Mouse (Mus musculus) induced T-regulatory cell, adult 2 months (primary cell): ENCODE measurements at regions not wholly inside any gene's neighbourhood (a gene's known extent, or its start where the extent isn't known, plus 50 kb on each side); places are given as distances from the start of the nearest gene placed in this dataset.

Experiments
- DNase-seq: peaks from one replicate; pipeline ENCODE4 v3.0.0-alpha.2; 2012; ENCODE audit warnings: low read depth

DNA sequence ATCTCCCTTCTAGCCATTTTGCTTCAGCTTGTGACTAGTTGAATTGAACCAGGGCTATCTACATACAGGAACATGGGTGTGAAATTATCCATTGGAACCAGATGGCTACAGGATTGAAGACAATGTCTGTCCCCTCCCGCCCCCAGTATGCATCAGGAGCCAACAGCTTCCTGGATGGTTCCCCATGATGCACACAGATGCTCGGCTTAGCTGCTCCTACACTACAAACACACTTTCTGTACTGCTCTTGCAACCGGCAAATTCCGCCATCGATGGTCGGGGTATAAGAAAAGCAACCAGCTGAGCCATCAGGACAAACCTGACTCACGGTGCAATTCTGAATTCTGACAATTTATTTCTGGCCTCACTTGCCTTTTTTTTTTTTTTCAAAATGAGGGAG is 258.9 kb downstream of the Tle3 start:
- no peak for DNase-seq

DNA sequence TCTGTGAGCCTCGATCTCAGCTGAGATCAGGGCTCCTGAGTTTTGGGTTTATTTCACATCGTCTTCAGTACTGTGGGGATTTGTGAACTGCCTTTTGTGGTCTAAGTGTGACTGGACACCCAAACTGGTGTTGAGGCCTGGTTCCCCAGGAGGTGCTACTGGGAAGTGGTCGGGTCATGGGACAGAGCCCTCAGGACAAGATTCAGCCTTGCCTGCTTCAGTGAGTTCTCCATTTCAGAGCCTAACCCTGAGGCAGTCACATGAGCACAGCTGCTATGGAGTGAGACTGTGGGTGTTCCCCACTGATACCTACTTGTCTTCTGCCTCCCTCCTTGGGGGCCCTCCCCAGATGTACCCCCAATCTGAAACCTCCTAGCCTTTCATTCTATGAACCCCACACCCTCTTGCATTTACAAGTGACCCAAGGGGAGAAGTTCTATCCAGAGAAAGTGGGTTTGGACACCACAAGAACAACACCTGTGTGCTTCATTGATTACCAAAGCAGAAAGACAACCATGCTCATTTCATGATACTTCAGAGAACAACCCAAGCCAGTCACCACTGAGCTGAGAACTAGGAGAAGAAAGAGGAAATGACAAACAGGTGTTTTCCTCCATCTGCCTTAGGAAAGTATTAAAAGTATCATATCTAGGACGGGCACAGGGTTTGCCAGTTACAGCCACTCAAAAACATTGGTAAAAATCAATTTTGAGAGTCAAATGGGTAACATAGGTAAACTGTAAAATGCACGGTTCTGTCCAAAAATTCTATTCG is 255.8 kb downstream of the Tle3 start:
- DNase-seq = no peak

DNA sequence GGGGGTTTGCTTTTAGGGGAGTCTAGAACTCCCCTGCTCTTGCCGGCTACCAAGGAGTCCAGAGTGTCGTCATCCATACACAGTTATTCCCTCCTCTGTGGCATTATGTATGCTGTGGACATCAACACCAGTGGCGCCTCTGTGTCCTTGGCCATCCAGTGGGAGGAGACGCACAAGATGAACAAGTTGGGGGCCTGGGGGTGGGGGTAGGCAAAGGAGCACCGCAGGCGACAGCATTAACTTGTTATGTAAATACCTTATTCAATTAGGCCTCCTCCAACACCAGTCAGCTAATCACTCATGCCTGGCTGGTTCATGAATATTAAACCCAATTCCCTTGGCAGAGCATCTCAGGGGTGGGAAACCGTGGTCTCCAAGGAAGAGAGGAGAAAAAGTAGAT is 250.8 kb downstream of the Tle3 start:
- DNase-seq = no peak

DNA sequence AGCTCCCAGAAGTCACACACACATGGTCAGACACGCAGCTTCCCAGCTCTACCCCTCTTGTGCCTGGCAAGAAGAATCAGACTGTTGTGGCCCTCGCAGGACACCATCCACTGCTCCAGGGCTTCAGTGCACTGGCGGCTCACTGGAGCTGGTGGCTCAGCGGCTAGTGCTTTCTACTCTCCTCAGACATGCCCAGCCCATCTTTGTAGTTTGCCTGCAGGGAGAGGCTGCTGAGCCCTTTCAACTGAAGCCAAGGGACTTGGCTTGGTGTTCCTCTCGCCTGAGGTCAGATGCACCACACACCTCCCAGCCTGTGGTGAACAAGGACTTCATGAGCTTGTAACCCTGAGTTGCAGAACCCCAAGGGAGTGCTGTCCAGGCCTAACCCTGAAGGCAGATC is 249.8 kb downstream of the Tle3 start:
- DNase-seq = no peak

DNA sequence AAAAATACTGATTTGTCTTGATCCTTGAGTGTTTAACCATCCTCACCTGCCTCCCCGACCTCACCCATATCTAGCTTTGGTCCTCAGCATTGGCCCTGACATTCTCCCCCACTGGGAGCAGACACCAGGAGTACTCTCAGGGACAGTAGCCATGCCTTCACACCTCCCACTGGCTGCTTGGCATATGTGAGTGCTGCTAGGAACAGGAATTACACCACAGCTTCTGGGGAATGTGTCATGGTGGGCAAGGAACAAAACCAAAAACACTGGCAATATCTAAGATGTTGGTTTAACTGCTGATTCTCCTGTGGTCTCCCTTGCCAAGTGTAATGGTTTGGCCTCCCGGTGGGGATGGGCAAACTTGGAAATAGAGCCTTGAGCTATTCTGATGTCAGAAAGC is 248.6 kb downstream of the Tle3 start:
- no peak for DNase-seq

DNA sequence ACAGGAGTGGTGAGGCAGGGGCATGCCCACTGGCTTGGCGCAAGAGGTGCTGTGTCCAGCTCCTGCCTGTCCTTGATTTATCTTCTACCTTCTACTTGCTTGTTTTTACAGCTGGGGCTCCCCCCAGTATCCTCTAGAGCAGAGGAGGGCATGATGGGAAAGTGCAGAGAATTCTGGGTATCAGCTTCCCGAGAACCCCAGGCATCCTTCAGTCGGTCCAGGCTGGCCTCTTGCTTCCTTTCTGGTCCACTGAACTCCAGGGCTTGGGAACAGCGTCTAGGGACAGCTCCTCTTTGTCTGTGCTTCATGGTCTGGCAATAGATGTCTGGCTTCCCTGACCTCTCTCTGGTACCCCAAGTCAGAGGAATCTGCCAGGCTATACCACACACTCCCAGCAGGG is 247.9 kb downstream of the Tle3 start:
- DNase-seq = no peak

DNA sequence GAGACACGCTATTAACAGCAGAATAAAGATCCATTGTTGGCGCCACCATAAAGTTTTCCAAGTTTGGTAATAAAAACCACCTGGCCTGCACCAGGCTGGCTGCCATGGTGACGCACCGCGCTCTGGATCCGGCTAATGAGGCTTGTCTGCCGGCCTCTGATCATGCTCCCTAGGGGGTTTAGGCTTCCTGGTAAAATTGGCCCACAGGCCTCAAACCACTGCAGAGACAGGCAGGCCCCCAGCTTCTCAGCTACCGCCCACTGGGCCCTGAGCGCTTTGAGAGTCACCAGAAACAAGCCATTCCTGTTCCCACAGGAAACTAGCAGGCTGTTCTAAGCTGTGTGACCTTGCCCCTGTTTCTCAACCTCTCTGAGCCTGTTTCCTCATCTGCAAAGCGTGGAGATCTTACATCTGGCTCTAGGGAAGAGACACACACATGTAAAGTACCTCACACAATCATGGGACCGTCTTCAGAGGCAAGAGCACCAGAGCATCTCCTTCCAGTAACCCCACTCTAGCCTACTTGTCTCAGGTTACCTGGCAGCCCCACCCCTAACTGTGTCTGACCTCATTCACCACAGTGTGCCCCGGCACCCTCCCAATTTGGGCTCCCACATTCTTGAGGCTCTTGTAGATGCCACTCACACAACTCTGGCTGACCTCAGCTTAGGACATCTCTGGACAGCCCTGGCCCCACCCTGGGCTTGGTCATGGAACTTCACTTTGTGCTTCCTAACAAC is 246.5 kb downstream of the Tle3 start:
- DNase-seq = no peak

DNA sequence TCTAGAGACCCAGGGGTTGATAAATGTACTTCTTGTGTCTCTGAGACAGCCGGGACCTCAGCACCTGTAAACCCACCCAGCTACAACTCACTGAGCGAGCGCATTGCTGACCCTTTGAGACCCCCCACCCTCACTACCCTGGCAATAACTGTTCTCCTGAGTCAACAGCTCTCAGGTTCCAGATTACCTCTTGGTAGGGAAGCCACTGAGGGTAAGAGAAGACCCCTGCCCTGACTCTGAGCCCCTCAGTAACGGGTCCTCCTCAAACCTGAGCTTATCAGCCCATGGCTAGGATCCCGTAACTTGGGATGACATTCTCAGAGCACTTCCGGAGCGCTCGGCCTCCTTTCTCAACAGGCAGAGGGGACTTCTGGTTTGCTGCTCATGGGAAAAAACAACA is 245.8 kb downstream of the Tle3 start:
- DNase-seq = no peak

DNA sequence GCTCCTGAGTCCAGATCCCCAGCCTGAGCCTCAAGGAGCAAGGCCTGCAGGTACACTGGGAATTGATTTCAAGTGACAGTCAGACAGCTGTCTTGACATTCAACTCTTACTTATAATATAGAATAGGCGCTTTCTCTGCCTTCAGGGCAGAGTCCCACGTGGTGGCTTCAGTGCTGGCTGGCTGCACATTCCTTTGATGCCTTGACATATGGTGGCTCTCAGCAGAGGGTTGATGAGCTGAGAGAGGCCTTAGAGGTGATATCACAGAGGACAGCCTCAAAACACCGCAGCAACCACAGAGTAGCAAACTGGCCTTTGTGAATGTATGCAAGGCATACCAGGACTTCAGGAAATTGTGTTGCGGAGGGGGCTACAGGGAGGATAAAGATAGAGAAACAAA is 243.4 kb downstream of the Tle3 start:
- DNase-seq = no peak

DNA sequence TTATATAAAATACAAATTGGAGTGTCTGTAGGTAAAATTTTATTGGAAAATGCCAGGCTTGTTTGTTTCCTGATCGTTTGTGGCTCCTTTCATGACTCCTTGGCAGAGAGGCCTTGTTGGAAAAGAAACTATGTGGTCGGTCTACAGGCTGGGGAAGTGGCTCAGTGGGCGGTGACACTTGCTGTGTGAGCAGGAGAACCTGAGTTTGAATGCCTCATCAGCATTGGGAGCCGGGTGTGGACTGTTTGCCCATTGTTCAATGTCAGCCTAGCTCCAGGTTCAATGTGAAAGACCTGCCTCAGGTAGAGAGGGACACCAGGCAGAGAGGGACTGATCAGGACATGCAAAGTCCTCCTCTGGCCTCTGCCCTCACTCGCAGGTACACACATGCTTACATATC is 235.4 kb downstream of the Tle3 start:
- no peak for DNase-seq

DNA sequence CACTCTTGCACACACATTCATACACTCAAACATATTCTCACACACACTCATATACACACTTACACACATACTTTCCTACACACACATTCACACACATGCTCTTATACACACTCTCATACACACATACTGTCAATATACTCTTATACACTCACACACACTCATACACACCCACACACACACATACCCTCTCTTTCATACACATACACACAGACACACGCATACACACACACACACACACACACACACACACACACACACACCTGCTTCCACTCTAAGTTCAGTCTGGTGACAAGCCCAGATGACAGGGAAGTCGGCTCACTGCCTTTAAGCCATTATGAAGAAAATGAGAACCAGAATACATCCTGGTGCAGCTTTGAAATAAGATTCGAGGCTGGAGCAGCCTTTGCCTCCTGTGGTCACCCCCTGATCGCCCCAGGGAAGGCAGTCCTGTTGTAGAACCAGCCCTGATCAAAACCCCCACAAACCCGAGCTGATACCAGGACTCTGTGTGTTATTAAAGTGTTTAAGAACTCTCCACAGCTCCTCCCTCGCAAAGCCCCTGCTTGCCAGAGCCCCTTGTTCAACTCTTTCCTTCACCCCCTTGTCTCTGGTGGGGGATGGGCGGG is 230.3 kb downstream of the Tle3 start:
- DNase-seq = no peak

DNA sequence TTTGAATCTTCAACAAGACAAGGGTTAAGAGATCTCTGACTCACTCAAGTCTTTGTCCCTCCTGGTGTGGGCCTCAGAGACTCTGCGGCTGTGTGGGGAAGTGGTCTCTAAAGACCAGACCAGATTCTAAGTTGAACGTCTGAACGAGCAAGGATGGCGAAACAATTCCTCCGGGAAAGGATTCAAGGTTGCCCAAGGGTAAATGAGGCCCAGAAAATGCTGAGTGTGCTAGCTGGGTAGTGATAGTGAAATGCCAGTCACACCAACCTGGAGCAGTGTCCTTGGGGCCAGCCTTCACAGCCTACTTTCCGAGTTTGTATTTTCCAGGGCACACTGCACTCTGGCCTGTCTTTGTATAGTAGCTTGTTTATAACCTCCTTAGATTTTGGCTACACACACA is 229.7 kb downstream of the Tle3 start:
- no peak for DNase-seq

DNA sequence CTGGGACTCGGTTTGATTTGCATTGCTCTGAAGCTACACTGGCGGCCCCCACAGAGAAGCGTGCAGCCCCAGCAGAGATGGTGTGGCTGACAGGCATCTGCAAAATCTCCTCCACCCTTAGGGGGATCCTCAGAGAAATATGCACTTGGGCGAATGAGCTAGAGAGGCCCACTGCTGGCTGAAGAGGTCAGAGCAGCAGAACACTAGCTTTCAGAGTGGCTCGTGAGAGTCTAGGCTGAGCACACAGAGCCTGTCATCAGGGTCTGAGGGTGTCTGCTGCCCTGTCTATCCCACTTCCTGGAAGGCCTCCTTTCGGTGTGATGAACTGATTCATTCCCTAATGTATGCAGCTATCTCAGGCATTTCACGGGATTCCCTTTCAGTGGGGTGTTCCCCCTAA is 225.1 kb downstream of the Tle3 start:
- DNase-seq = no peak

DNA sequence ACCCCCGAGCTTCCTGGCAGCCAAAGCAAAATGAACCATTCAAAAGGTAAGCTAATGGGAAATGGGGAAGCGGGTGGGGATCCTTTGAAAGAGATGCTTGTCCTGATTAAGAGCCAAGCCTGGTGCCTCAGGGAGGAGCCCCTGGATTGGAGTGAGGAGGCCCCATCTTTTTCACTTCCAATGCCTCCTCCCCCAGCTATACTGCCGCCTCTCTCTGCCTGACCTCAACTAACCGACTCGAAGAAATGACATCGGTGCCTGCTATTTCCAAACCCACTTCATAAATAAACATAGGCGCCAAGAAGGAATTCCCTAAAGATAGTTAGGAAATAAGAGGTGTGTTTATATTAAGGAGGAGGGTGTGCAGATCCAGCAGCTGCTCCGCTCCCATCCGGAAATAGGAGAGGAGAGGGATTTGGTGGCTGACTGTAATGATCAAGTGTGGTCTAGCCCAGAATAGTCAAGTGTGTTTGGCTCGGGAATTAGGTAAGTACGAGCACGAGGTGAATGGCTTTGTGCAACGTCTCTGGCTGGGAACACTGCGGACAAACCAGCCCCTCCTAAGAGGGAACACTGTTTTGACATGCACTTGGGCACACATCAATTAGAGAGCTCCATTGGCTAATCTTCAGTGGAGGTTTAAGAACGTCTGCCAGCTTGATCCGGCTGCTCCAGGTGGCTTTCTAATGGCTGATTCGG is 224.4 kb downstream of the Tle3 start:
- DNase-seq = no peak

DNA sequence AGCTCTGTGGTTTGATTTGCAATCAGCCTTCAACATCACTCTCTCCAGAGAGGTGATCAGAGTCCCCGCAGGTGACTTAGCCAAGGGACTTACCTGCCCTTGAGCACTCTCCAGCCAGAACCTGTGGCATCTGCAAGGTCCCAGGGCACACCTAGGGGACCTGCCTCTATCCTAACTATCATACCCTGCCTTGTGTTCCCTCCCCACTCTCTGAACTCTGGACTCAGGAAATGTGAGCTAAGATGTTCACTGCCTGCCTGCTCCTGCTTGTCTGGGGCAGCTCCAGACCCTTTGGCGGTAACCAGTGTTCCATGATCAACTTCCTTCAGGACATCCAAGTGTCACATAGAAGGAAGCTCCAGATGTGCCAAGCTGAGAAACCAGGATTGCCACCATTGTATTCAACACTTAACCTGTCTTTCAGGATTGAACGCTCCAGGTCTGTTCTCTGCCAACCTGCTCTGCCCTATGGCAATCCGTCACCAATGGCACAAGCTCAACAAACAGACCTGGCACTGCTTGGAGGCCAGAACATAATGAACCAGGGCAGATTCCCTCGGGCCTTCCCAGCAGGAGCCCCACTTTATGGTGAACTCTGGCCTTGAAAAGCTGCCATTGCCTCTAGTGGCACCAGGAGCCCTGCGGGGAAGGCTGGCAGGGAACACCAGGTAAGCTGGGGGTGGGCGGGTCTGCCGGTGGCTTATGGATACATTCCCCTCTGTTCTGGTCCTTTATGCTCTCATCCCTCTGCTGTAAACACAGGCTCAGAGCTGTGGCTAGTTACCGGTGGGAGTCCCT is 223.2 kb downstream of the Tle3 start:
- no peak for DNase-seq

DNA sequence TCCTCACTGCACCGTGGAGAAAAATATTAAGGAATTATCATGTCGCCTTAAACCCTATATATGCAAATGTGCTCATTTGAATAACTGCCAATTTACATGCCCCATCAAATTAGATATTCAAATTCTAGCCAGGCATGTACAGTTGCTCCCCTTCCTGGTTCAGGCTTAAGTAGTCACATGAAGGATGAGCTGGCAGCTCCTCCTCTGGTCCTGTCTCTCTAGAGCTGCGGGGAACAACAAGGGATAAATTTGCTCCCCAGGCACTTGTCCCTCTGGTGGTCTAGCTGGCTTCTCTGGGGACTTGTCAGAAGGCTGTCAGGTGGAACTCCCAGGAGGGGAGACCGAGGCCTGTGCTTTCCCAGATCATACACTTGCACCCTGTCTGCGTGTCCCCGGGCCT is 221.8 kb downstream of the Tle3 start:
- no peak for DNase-seq

DNA sequence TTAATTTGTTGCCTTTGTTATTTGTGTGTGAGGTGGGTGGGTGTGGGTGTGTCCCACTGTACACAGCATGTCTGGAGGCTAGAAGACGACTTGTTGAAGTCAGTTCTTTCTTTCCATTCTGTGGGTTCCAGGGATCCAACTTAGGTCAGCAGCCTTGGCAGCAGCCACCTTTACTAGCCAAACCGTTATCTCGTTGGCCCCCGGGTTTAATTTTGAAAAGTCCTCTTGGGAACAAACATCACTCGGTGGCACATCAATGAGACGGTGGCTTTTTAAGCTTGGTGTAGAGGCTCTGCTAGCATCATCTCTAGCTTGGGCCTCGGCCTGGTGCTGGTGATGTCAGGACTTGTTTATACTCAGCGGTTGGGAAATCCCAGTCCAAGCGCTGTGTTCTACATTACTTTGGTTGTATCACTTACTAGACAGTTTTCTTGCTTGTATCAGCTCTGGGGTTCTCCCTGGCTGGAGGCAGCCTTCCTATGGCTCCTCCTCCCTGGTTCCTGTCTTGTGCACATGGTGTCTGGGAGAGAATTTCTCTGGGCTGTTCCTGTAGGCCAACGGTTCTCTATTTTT is 217.6 kb downstream of the Tle3 start:
- DNase-seq = peak; percentile 52

DNA sequence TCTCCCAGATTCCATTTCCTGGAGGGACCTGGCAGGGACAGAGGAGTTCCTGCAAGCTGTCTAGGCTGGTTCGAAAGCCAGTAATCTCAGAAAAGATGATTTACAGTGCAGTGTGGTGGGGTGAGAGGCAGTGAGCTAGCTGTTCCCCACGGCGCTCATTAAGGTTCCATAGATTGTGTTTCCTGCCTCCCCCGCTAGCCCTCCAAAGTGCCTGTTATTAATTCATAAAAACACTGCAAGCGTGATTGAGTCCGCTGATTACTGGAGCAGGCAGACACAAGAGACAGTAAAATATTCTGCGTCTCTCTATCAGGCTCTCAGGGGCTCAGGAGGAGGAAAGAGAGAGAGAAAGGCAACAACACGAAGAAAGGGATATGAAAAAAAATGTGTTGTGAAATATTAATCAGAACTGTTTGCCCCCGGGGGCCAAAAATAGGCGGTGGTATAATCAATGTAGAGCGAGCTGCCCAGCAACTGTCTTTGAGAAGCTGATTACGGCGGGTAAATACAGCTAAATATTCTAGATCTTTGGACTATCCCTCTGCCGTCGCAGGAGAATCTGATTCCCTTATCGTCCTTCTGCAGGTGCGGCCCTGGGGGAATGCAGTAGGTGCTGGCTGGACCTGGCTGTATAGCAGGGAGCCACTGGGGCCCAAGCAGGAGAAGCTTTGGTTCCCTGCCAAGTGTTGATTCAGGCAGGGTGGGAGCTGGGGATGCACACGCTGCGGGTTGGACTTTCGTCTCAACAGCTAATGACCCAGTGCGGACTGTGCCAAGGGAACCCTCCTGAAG is 211.3 kb downstream of the Tle3 start:
- no peak for DNase-seq

DNA sequence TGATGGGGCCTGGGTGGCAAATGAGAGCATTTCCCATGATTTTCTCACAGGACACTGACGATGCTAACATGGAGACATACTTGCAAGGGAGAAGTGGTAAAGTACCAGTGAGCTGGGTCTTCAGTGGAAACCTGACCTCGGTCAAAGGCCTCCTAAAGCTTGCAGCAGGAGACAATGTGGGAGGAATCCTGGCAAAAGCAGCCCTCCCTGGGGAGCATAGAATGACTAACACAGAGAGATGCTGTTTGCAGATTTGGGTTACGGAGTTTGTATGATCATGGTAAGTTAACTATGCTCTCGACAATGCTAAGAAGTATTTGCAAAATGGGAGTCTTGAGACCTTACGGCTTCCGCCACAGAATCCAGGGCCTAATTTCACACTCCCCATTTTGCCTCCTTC is 208.9 kb downstream of the Tle3 start:
- no peak for DNase-seq

DNA sequence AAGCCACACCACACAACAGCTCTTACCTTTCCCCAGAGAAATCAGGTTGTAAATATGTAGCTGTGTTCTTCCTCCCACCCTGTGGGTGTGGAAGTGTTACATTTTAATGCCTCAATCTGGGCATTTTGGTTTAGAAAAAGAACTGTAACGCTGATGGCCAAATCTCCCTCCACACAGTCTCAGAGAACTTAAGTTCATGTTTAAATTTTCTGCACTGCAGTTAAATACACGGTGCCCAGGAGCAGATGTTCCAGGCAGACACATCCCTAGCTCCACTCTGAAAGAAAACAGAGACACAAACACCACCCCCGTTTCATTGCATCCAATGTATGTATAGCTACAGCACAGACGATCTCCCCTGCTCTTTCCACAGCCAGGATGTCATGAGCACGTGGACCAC is 206.1 kb downstream of the Tle3 start:
- no peak for DNase-seq
